Comparison of ENCODE assay signal across 30 mouse cellular contexts in genomic region chr4:140917451-140917850, GRCm38 (mm10). TPM values are rescaled to one million over a fixed set of nuclear protein-coding genes. Genes with fewer than 3 reads are reported as not detected.
DNase-seq lines count a peak whose midpoint lies in the region; ATAC-seq lines count a peak whose summit lies in the region.
"Had no signal": no experiment of that assay in that cellular context is flagged by ENCODE, and none has a peak within 500 bp of the region (broad histone marks: within the 10 kb centered on the region; RNA-seq: fewer than 3 reads in every experiment).

No protein-coding gene starts in this region.

- no peaks in the 10 kb centered on the region for H3K36me3 ChIP-seq in forebrain, embryonic 11.5 days (ENCODE audit: control insufficient read depth, insufficient read depth, low read length)
- no peaks in the 10 kb centered on the region for H3K36me3 ChIP-seq in forebrain, embryonic 13.5 days (ENCODE audit: poor library complexity, severe bottlenecking)
- H3K36me3 ChIP-seq: forebrain, embryonic 15.5 days; G1E; heart, embryonic 15.5 days; hindbrain, embryonic 12.5 days; limb, embryonic 10.5 days; limb, embryonic 15.5 days; liver, embryonic 15.5 days; lung, embryonic 15.5 days; midbrain, embryonic 12.5 days; neural tube, embryonic 12.5 days; stomach, embryonic 15.5 days had no signal

- peak; percentile 46 for DNase-seq in forebrain, embryonic 11.5 days (ENCODE audit: low spot score)
- peak; percentile 4 for DNase-seq in kidney, postnatal 10 days
- no peak for DNase-seq in kidney, postnatal 25 days
- peak; percentile 0 for DNase-seq in right cerebral cortex, postnatal 4 days
- no peak for DNase-seq in right cerebral cortex, postnatal 36 days (ENCODE audit: low spot score in 2 of 2)
- DNase-seq: adrenal gland, postnatal 10 days; cerebellum, adult 11 months; cerebellum, adult 9-10 months; cerebellum, postnatal 36 days; heart, postnatal 36 days; kidney, adult 9 months; kidney, postnatal 14 days; lung, postnatal 36 days had no signal

- H3K27me3 ChIP-seq in forebrain, embryonic 11.5 days (ENCODE audit: control insufficient read depth, insufficient read depth, low read length), result no peaks in the 10 kb centered on the region
- no peaks in the 10 kb centered on the region for H3K27me3 ChIP-seq in forebrain, embryonic 13.5 days
- H3K27me3 ChIP-seq: forebrain, embryonic 15.5 days; heart, embryonic 15.5 days; hindbrain, embryonic 12.5 days; lung, embryonic 15.5 days; midbrain, embryonic 12.5 days; neural tube, embryonic 12.5 days; stomach, embryonic 15.5 days had no signal

- no peak overlapping the region for H3K9ac ChIP-seq in forebrain, embryonic 11.5 days (ENCODE audit: low read length)
- H3K9ac ChIP-seq in forebrain, embryonic 13.5 days, result no peak overlapping the region
- H3K9ac ChIP-seq: forebrain, embryonic 15.5 days; heart, embryonic 15.5 days; hindbrain, embryonic 12.5 days; limb, embryonic 15.5 days; liver, embryonic 15.5 days; lung, embryonic 15.5 days; midbrain, embryonic 12.5 days; neural tube, embryonic 12.5 days; stomach, embryonic 15.5 days had no signal

- no peak for ATAC-seq in forebrain, embryonic 11.5 days (replicated peaks; ENCODE audit: low FRiP score)
- ATAC-seq in forebrain, embryonic 13.5 days, result no peak
- peak; percentile 5; the same call in 1 of the 2 replicates for ATAC-seq in megakaryocyte-erythroid progenitor cell, adult 5-6 weeks (replicated peaks; ENCODE audit: low FRiP score, low TSS enrichment, poor library complexity, severe bottlenecking)
- ATAC-seq: forebrain, embryonic 15.5 days; hindbrain, postnatal 0 days; intestine, postnatal 0 days had no signal

- H3K4me1 ChIP-seq in forebrain, embryonic 11.5 days (replicated peaks; ENCODE audit: control insufficient read depth, insufficient read depth, low read length), result no peaks in the 10 kb centered on the region; the same call in 1 of the 2 replicates
- H3K4me1 ChIP-seq in forebrain, embryonic 13.5 days, result 0 out of 2 replicates have a peak, but pooled peaks cover 4% of the 10 kb centered on the region
- H3K4me1 ChIP-seq: heart, embryonic 15.5 days; lung, embryonic 15.5 days; stomach, embryonic 15.5 days had no signal

- H3K4me2 ChIP-seq in forebrain, embryonic 11.5 days (ENCODE audit: low read depth, low read length, severe bottlenecking), result no peak overlapping the region
- H3K4me2 ChIP-seq in forebrain, embryonic 13.5 days, result no peak overlapping the region
- H3K4me2 ChIP-seq: forebrain, embryonic 15.5 days; heart, embryonic 15.5 days; hindbrain, embryonic 12.5 days; limb, embryonic 15.5 days; liver, embryonic 15.5 days; lung, embryonic 15.5 days; midbrain, embryonic 12.5 days; neural tube, embryonic 12.5 days; stomach, embryonic 15.5 days had no signal

- H3K9me3 ChIP-seq in forebrain, embryonic 11.5 days (ENCODE audit: control insufficient read depth, low read length), result no peaks in the 10 kb centered on the region
- H3K9me3 ChIP-seq in forebrain, embryonic 13.5 days (replicated peaks), result no peaks in the 10 kb centered on the region
- H3K9me3 ChIP-seq: forebrain, embryonic 15.5 days; G1E; heart, embryonic 15.5 days; hindbrain, embryonic 12.5 days; limb, embryonic 10.5 days; limb, embryonic 15.5 days; liver, embryonic 15.5 days; lung, embryonic 15.5 days; midbrain, embryonic 12.5 days; neural tube, embryonic 12.5 days; stomach, embryonic 15.5 days had no signal

- H3K4me3 ChIP-seq in forebrain, embryonic 11.5 days (ENCODE audit: low read depth, low read length), result no peak overlapping the region
- no peak overlapping the region for H3K4me3 ChIP-seq in forebrain, embryonic 13.5 days
- H3K4me3 ChIP-seq: forebrain, embryonic 15.5 days; heart, embryonic 15.5 days; hindbrain, embryonic 12.5 days; layer of hippocampus, adult 2 months; limb, embryonic 10.5 days; limb, embryonic 15.5 days; liver, embryonic 15.5 days; lung, embryonic 15.5 days; midbrain, embryonic 12.5 days; myocyte; neural tube, embryonic 12.5 days; stomach, embryonic 15.5 days had no signal

- 90% methylated on average over 9 of the region's 9 CpGs for WGBS in forebrain, embryonic 11.5 days
- 91% methylated on average over 9 of the region's 9 CpGs for WGBS in forebrain, embryonic 13.5 days

- H3K27ac ChIP-seq in forebrain, embryonic 11.5 days (ENCODE audit: low read depth, low read length), result no peak overlapping the region
- no peak overlapping the region for H3K27ac ChIP-seq in forebrain, embryonic 13.5 days
- H3K27ac ChIP-seq: forebrain, embryonic 15.5 days; heart, embryonic 15.5 days; hindbrain, embryonic 12.5 days; hindbrain, postnatal 0 days; layer of hippocampus, adult 2 months; limb, embryonic 10.5 days; limb, embryonic 15.5 days; liver, embryonic 15.5 days; lung, embryonic 15.5 days; midbrain, embryonic 12.5 days; neural tube, embryonic 12.5 days; stomach, embryonic 15.5 days had no signal

RNA-seq across cellular contexts. Expression of gene Padi2, which starts 11.3 kb away (rescaled TPM):
- polyA plus RNA-seq in forebrain, embryonic 11.5 days (2014; fragmentation: Nextera tagmentation; extraction: Ambion mirVana), result 0.23 and 1.3 TPM in 2 replicates
- 0.06 and 0.12 TPM in 2 replicates for polyA plus RNA-seq in forebrain, embryonic 13.5 days (2015; fragmentation: Nextera tagmentation; extraction: Ambion mirVana)
- 1.3 and 1.6 TPM in 2 replicates for total RNA-seq in megakaryocyte-erythroid progenitor cell, adult 5-6 weeks (2014; fragmentation: Nextera tagmentation)
- total RNA-seq in megakaryocyte-erythroid progenitor cell, adult 5-6 weeks (2017), result 2.9 and 3.8 TPM in 2 replicates

RNA-seq across cellular contexts. Expression of gene Sdhb, which starts 43.6 kb away (rescaled TPM):
- 375 and 401 TPM in 2 replicates for polyA plus RNA-seq in forebrain, embryonic 11.5 days (2014; fragmentation: Nextera tagmentation; extraction: Ambion mirVana)
- 478 and 480 TPM in 2 replicates for polyA plus RNA-seq in forebrain, embryonic 13.5 days (2015; fragmentation: Nextera tagmentation; extraction: Ambion mirVana)
- 154 and 177 TPM in 2 replicates for total RNA-seq in megakaryocyte-erythroid progenitor cell, adult 5-6 weeks (2014; fragmentation: Nextera tagmentation)
- 99.5 and 128 TPM in 2 replicates for total RNA-seq in megakaryocyte-erythroid progenitor cell, adult 5-6 weeks (2017)

Comparison
In these comparisons a context has a peak if more than half of its experiments do, and no peak if none do; other contexts are left out.
1. DNase-seq: peak in forebrain, embryonic 11.5 days (single experiment), kidney, postnatal 10 days (single experiment) and right cerebral cortex, postnatal 4 days (single experiment); none in kidney, postnatal 25 days (0 of 2) and right cerebral cortex, postnatal 36 days (0 of 2).